Mouse (Mus musculus) 3T3-L1 (cell line): ENCODE measurements around the gene Tnfaip1.
"Not testable (repeated sequence)": the region's sequence is repeated elsewhere in the genome, so short reads cannot be mapped to it uniquely, and the experiment has no call there.

ENCODE experiments used
- DNase-seq: peaks from one replicate; pipeline ENCODE4 v3.0.0-alpha.2; 2015; ENCODE audit warnings: low read depth, low spot score

Tnfaip1 gene

DNA sequence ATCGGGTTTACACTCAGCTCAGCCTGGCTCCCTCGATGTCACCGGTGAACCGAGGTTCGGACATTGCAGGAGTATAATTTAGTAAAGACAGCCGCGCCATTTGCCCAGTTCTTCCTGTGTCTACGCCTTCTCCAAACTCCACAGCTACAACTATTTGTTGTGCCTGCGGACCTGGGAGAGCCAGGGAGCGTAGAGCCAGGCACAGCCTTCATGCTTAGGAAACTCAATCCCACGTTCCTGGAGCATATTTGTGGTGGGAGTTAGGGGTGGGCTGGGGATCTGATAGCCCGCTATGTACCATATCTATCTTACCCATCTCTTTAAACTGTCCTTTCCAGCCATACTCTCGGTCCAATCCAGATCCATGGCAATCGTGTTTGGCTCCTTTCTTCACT, 555 bp upstream of the Tnfaip1 start:
- DNase-seq, result peak; percentile 28

DNA sequence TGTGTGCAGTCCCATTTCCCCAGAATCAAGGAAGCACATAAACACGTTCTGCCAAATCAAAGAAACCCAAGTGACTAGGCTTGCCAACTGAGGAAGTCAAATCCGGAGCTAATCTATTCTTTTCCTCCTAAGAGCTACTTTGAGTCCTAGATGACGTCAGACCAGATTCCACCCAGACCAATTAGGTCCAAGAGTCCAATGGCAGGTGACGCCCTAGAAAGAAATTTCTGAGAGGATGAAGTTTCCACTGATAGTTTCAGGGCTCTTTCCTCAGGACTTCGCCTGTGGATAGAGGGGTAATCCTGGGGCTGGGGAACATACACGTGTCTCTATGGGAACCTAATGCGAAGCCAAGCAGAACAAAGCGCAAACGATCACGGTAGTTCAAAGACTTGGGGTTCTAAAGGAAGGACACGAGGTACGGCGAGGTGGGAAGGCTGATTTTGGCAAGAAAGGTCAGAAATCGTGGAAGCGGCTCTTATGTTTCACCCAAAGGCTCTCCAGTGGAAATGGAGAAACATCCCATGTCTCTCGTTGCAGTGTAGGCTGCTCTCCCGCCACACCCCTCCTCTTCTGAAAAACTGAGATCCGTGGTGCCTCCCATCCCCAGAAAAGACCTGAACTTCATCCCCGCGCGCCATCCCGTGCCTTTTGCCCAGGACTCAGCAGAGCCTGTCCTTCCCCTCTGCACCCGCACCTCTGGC, 604 bp downstream of the Tnfaip1 start:
- DNase-seq, result peak; percentile 87

DNA sequence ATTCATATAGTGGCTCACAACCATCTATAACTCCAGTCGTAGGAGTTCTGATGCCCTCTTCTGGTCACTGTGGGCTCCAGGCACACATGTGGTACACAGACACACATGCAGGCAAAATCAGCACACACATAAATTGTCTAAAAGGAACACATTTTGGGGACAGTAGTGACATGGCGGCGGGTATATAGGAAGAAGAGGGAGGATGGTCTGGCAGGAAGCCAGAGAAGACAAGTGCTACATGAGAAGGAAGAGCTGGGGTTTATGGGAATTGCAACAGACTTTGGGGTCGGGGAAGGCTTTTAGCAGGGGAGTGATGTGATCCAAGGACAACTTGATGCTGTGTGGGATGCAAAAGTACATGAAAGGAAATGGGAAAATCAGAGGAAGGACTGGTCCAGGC, 1.6 kb downstream of the Tnfaip1 start:
- DNase-seq, result no peak

DNA sequence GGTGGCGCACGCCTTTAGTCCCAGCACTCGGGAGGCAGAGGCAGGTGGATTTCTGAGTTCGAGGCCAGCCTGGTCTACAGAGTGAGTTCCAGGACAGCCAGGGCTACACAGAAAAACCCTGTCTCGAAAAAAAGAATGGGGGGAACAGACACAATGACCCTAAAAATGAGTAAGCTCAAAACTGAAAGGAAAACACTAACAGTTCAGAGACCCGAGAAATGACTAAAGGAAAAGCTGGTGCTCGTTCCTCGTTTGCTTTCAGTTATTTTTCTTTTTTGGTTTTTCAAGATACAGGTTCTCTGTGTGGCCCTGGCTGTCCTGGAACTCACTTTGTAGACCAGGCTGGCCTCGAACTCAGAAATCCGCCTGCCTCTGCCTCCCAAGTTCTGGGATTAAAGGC, 4.6 kb downstream of the Tnfaip1 start:
- not testable (repeated sequence) for DNase-seq

DNA sequence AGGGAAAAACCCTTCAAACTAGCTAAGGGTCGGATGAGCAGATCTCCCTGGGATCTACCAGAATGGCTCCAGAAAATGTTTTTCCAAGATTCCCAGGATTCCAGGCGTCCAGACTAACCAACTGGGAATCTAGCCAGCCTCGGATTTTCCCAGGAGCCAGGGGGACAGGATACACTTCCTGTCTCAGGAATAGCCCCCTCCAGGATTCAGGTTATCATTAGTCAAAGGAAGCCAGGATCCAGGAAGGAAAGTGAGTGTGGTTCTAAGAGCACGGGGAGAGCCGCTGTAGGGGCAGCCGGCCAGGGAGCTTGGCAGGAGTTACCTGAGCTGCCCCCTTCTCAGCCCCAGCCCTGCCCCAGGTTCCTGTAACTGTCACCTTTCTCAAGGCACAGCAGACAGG, 5.1 kb downstream of the Tnfaip1 start:
- no peak for DNase-seq

DNA sequence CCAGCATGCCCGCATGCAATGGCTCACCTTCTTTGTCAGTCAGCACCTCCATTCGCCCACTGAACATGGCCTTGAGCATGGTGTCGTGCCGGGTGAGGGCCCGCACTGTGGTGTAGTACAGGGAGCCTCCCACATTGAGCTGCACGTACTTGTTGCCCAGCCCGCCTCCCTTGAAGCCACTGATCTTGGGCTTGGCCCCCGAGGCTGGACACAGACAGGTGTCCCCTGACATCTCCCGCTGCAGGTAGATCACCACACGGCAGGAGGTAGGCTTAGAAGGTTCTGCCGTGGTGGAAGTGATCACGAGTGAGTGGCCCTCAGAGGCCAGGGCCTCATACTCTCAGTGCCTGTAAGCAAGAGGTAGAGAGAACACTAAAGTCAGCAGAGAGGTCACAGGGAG, 6.1 kb downstream of the Tnfaip1 start:
- DNase-seq, result no peak

DNA sequence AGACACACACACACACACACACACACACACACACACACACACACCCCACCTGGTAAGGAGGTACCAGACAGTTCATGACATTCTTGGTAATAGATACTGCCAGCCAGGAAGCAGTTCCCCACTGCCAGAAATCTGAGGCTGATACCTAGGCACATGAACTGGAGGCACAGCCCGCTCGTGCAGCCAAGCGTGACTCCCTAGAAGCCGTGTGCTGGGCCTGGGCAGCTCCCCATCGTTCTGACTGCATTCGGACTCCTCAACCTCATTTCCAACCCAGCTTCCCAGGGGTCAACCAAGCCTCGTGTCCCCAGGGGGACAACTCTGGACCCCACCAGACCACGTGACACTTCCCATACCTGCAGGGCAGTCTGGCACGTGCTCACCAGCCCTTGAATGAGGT, 7.4 kb downstream of the Tnfaip1 start:
- no peak for DNase-seq

DNA sequence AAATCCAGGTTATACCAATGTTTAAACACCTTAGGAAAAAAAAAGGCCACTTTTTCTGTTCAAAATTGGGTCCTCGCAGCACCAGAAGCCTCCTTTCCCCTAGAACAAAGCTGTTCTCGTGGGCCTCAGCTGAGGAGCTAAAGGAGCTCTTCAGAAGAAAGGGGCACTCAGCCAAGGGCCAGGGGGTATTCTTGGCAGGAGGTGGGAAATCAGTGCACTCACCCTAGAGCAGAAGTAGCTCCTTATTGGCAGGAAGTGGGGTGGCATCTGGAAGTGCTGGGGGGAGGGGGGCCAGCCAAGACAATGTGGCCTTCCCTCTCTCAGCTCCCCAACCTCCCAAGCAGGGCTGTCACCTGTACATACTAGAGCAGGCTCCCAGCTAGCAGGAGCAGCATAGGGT, 11.3 kb downstream of the Tnfaip1 start:
- DNase-seq, result no peak

DNA sequence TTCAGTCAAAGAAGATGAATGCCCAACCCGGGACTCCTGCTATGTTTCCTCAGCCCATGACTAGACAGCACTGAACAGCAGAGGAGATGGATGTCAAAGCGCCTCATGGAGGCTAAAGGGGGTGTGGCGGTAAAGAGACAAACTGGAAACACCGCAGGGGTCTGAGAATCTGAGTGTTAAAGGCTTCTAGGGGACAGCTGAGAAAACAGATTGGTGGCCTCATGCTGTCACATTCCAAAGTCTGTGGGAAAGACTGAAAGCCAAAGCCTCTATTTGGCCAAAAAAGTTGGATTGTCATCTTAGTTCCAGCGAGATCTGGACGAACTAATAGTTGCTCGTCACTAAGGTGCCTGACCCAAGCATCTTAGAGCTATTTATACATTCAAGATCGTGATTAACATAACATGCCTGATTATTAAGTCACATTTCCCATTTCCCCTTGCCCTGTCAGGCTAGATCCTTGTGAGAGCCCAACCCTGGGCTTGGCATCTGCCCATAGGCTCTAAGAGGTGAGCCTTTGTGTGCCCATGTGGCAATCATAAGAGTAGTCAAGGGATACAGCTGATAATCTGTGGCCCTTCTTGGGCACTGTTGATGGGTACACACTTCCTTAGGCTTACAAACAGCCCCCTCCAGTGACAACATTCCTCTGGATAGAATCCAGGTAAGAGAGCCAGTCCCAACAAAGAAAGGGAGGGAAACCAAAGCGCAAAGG, 12.7 kb downstream of the Tnfaip1 start:
- DNase-seq, result no peak

DNA sequence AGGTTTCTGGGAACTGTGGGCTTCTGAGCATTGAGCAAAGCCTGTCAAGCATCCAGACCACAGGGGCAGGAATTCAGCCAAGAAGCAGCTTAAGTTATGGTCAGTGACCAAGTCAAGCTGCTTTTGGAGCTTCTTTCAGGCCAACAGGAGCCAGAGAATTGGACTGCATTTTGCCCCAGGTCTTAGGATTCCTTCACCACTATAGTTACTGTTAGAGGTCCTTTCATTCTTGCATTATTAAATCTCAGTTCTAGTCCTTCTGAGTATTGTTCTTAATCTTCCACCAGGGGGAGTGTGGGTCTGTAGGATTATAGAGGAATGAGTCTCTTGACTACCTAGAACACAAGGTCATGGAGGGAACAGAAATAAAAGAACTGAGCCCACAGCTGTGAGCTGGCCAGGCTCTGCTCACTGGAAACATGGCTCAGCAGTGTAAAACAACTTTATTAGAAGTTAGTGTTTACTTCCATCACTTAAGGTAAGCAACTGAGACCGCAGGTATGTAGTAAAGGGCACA, 13.6 kb downstream of the Tnfaip1 start:
- peak; percentile 85 for DNase-seq

DNA sequence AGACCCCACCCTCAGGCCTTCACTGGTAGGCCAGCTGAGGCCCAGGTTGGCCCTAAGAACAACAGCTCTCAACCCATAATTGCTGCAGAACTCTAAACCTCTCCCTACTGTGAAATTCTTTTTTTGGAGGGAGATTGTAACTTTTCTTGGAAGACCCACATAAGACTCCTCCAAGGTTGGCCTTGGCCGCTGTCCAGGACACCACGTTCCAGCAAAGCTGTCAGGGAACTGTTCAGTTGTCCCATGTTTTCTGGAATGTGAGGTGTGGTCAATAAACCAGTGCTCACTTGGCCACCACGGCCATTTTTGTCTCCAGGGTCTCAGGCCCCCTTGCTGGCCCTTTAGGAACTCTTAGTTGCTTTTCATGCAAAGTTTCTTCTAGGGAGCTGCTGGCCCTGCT, 14.3 kb downstream of the Tnfaip1 start:
- DNase-seq, result no peak

DNA sequence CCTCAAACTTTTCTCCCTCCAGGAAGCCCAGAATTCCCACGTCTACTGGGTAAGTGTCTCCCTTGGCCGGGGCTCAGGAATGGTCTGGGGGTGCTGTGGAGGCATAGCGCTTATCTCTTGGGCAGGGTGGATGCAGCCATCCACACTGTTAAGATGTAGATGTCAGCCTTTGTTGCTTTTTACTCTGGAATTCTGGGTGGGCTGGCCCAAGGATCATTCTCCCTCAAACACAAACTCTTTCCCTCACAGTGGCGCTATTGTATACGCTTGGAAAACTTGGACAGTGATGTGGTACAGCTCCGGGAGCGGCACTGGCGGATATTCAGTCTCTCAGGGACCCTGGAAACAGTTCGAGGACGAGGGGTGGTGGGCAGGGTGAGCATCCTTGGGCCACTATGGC, 17.2 kb downstream of the Tnfaip1 start:
- no peak for DNase-seq

DNA sequence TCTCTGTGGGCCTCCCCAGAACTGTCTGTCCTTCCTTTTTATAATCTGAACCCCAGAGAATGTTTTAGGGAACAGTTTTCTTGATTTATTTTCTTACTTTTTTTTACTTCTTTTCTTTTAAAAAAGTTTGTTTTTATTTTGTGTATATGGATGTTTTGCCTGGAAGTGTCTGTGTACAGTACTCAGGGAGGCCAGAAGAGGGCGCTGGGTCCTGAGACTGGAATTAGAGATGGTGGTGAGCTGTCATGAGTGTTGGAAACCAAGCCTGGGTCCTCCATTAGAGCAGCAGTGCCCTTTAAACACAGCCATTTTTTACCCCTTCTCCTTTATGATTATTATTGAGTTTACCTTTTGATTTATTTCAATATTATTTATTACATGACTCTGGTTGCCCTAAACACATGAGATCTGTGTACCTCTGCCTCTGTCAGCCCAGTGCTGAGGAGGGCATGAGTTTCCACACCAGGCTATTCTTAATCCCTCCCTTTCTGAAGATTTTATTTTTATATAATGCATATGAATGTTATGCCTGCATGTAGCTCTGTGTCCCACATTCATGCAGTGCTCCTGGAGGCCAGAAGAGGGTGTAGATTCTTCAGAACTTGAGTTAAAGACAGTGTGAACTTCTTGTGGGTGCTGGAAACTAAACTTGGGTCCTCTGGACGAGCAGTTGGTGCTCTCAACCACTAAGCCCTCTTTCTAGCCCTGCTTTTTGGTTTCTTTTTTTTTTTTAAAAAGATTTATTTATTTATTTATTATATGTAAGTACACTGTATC, 20.4 kb downstream of the Tnfaip1 start:
- peak; percentile 57 for DNase-seq

DNA sequence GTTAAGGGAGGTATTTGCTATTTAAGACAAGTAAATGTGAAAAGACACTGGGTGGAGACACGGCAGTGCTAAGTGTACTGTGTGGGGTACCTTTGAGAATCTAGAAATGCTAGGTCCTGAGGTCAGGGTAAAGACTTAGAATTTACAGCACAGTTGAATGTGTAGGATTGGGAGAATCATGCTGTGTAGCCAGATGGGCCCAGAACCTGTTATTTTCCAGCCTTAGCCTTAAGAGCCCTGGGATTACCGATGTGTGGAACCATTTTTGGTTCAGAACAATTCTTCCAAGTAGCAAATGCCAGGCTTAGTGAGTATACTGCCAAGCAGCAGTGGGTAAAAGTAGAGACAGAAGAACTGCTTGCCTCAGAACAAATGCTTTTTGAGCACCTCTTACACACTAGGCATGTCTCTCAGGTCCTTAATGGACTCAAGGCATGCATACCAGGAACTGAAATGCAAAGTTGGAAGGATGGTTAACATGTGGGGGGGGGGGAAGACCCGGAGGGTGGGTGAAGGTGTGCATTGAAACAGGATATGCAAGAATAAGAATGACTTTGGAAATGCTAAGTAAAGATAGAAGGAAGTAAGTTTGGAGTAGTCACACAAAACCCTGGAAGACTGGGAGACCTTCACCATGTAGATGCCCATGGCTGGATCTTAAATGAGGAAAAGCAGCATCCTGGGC, 22.9 kb downstream of the Tnfaip1 start:
- DNase-seq, result no peak

DNA sequence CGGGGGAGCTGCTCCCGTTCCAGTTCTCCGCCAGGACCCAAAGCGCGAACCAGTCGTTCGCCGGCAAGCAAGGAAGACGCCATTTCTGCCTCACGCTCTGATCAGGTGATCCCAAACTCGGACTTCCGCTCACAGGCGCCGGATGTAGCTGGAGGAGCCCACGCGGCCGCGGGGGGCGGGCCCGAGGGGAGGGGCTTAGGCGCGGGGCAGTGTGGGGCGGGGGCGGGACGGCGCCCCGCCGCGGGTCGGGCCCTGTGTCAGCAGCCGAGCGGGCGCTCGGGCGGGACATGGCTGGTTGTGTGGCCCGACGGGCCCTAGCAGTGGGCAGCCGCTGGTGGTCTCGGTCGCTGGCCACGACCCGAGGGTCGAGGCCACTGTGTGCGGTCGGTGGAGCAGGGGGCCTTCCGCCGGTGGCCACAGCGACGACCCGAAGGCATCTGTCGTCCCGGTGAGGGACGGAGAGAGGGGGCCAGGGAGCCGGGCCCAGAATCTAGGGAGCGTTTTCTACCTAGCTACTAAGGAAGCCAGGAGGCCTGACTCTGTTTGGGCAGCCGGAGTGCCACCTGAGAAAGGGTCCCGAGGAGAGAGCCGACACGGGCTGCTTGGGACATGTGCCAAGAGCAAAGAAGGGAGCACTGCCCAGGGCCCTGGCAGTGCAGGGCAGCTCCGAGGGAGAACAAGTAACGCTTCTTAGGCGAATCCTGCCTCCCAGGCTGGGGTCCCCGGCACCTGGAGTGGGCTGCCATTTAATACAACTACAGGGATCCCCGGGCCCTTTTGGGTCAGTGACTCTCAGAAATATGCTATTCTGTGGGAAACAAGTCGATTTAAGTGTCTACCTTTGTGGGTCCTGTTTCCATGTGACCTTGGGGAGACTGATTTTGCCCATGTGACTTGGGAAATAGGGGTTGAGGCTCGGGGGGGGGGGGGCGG, 23.8 kb downstream of the Tnfaip1 start, which contains the start of the genes Tmem199 and Poldip2:
Gene Tmem199 (minus strand): TSS at position 148 of the 933 bp plus-strand sequence.
Gene Poldip2 (plus strand): TSS at position 169 of the 933 bp plus-strand sequence.
- DNase-seq, result peak; percentile 91

DNA sequence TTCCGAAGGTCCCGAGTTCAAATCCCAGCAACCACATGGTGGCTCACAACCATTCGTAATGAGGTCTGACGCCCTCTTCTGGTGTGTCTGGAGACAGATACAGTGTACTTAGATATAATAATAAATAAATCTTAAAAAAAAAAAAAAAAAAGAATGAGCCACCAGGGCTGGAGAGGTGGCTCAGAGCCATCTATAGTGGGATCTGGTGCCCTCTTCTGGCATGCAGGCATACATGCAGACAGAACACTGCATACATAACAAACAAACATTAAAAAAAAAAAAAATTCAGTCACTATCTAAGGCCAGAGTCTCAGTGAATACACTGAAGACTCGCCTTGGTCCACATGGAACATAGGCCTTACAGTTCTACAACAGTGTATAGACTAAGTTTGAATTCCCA, 27.0 kb downstream of the Tnfaip1 start:
- DNase-seq, result peak; percentile 64

DNA sequence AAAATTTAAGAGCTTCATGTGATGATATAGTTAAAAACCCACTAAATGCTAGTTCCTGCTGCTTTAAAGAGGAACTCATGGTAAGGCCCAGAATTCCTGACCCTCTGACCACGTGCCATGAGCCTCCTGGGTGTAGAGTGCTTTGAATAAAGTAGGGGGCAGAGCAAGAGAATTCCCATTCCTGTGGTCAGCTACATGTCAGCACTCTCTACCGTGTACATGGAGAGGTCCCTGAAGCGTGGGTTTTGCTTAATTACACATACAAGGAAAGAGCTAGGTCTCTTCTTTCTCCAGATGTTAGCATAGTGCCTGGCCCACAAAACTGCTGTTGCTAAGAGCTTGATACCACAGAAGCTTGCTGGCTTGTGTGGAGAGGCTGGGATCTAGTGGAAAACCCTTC, 30.7 kb downstream of the Tnfaip1 start:
- DNase-seq, result no peak

DNA sequence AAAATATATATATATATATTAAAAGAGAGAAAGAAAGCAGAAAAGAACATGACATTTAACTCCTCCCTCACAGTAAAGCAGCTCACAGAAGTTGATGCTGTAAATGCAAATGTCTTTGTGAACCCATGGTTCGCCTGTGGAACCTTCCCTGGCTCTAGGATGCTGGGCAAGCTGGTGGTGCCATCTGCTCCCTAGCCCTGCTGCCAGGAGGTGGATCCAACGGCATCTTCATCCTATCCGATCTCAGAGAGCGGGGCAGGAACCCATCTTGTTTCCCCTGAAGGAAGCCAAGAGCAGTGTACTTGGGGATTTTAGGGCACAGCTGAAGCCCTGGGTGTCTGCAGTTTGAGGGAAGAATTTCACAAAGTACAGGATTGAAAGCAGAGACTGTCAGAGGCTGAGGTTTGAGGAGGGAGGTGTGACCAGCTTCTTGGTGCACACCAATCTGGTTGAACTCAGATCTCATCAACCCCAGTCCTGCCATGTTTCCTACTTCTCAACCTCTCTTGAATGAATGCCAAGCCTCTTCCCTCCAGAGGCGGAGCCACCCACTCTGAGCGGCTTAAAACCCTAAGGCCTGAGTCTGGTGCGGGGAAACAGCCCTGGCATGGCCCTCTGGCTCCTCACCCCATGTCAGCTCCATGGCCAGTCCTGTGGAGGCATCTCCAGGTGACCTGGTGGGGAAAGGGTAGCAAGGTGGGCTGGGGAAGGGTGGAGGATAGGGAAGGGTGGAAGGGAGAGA, 33.1 kb downstream of the Tnfaip1 start, which contains the start of gene Sebox:
Gene Sebox (plus strand): TSS at position 539 of the 742 bp plus-strand sequence.
- no peak for DNase-seq

DNA sequence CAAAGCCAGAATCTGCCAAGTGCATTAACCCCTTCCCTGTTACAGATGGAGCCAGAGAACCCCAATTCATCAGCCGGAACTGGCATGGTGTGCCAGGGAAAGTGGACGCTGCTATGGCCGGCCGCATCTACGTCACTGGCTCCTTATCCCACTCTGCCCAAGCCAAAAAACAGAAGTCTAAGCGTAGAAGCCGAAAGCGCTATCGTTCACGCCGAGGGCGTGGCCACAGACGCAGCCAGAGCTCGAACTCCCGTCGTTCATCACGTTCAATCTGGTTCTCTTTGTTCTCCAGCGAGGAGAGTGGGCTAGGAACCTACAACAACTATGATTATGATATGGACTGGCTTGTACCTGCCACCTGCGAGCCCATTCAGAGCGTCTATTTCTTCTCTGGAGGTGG, 34.6 kb downstream of the Tnfaip1 start:
- DNase-seq, result no peak
